Mouse (Mus musculus): ENCODE measurements around the gene Ptprn2. TPM values are rescaled to one million over a fixed set of nuclear protein-coding genes. Genes with fewer than 3 reads are reported as not detected.
A peak's percentile ranks its signal among the peaks of the same experiment; 100 is the strongest.
"Not testable (repeated sequence)": the region's sequence is repeated elsewhere in the genome, so short reads cannot be mapped to it uniquely, and the experiment has no call there.

Gene Ptprn2
- polyA plus RNA-seq, 1 experiment from 2014 or later: 0.08 TPM

- Histone ChIP-seq H3K27me3 (ENCODE audit: control insufficient read depth, insufficient read depth, low read length) (no peaks in the 10 kb centered on the region), H3K9me3 (ENCODE audit: control insufficient read depth, low read length) (no peaks in the 10 kb centered on the region), H3K4me3 (ENCODE audit: low read length) (no peak overlapping the region), H3K4me2 (replicated peaks; ENCODE audit: low read depth, low read length) (no peak overlapping the region), H3K4me1 (ENCODE audit: control insufficient read depth, insufficient read depth, low read length) (no peaks in the 10 kb centered on the region), H3K36me3 (ENCODE audit: control insufficient read depth, insufficient read depth, low read length) (no peaks in the 10 kb centered on the region), H3K27ac (ENCODE audit: low read depth, low read length) (no peak overlapping the region), H3K9ac (ENCODE audit: low read depth, low read length) (no peak overlapping the region)
- ATAC-seq (ENCODE audit: low FRiP score, low TSS enrichment): no peak
- WGBS: 74% methylated on average over 5 of the region's 5 CpGs
Observed at GRCm38 (mm10) chr12:116574102-116574501, 88.6 kb downstream of the Ptprn2 start.

- no peak overlapping the region for H3K9ac ChIP-seq (ENCODE audit: low read depth, low read length)
- H3K4me3 ChIP-seq (ENCODE audit: low read length): no peak overlapping the region
- H3K36me3 ChIP-seq (ENCODE audit: control insufficient read depth, insufficient read depth, low read length): no peaks in the 10 kb centered on the region
- H3K9me3 ChIP-seq (ENCODE audit: control insufficient read depth, low read length): no peaks in the 10 kb centered on the region
- 83% methylated on average over 5 of the region's 5 CpGs for WGBS
- no peaks in the 10 kb centered on the region for H3K4me1 ChIP-seq (ENCODE audit: control insufficient read depth, insufficient read depth, low read length)
- no peaks in the 10 kb centered on the region for H3K27me3 ChIP-seq (ENCODE audit: control insufficient read depth, insufficient read depth, low read length)
- ATAC-seq (ENCODE audit: low FRiP score, low TSS enrichment): no peak
- no peak overlapping the region for H3K27ac ChIP-seq (ENCODE audit: low read depth, low read length)
- H3K4me2 ChIP-seq (replicated peaks; ENCODE audit: low read depth, low read length): no peak overlapping the region
Observed at GRCm38 (mm10) chr12:116574720-116575119, 89.2 kb downstream of the Ptprn2 start.

- H3K4me3 ChIP-seq (ENCODE audit: low read length); H3K9ac ChIP-seq (ENCODE audit: low read depth, low read length); H3K4me1 ChIP-seq (ENCODE audit: control insufficient read depth, insufficient read depth, low read length); H3K4me2 ChIP-seq (replicated peaks; ENCODE audit: low read depth, low read length); H3K9me3 ChIP-seq (ENCODE audit: control insufficient read depth, low read length); H3K36me3 ChIP-seq (ENCODE audit: control insufficient read depth, insufficient read depth, low read length); H3K27me3 ChIP-seq (ENCODE audit: control insufficient read depth, insufficient read depth, low read length); ATAC-seq (ENCODE audit: low FRiP score, low TSS enrichment); H3K27ac ChIP-seq (ENCODE audit: low read depth, low read length): not testable (repeated sequence)
- 87% methylated on average over 1 of the region's 1 CpGs for WGBS
Observed at GRCm38 (mm10) chr12:116577917-116578316, 92.4 kb downstream of the Ptprn2 start.

- H3K9ac ChIP-seq (ENCODE audit: low read depth, low read length): no peak overlapping the region
- no peaks in the 10 kb centered on the region for H3K9me3 ChIP-seq (ENCODE audit: control insufficient read depth, low read length)
- H3K4me3 ChIP-seq (ENCODE audit: low read length): no peak overlapping the region
- no peak for ATAC-seq (ENCODE audit: low FRiP score, low TSS enrichment)
- 54% methylated on average over 8 of the region's 8 CpGs for WGBS
- no peak overlapping the region for H3K27ac ChIP-seq (ENCODE audit: low read depth, low read length)
- H3K27me3 ChIP-seq (ENCODE audit: control insufficient read depth, insufficient read depth, low read length): no peaks in the 10 kb centered on the region
- no peaks in the 10 kb centered on the region for H3K36me3 ChIP-seq (ENCODE audit: control insufficient read depth, insufficient read depth, low read length)
- no peak overlapping the region for H3K4me2 ChIP-seq (replicated peaks; ENCODE audit: low read depth, low read length)
- H3K4me1 ChIP-seq (ENCODE audit: control insufficient read depth, insufficient read depth, low read length): 0 out of 2 replicates have a peak, but pooled peaks cover 9% of the 10 kb centered on the region
Observed at GRCm38 (mm10) chr12:116580827-116581544, 95.5 kb downstream of the Ptprn2 start.

- no peaks in the 10 kb centered on the region for H3K36me3 ChIP-seq (ENCODE audit: control insufficient read depth, insufficient read depth, low read length)
- H3K9me3 ChIP-seq (ENCODE audit: control insufficient read depth, low read length): no peaks in the 10 kb centered on the region
- no peak overlapping the region for H3K9ac ChIP-seq (ENCODE audit: low read depth, low read length)
- no peak overlapping the region for H3K4me2 ChIP-seq (replicated peaks; ENCODE audit: low read depth, low read length)
- ATAC-seq (ENCODE audit: low FRiP score, low TSS enrichment): peak; percentile 93
- H3K27ac ChIP-seq (ENCODE audit: low read depth, low read length): no peak overlapping the region
- 0 out of 2 replicates have a peak, but pooled peaks cover 9% of the 10 kb centered on the region for H3K4me1 ChIP-seq (ENCODE audit: control insufficient read depth, insufficient read depth, low read length)
- H3K4me3 ChIP-seq (ENCODE audit: low read length): no peak overlapping the region
- H3K27me3 ChIP-seq (ENCODE audit: control insufficient read depth, insufficient read depth, low read length): no peaks in the 10 kb centered on the region
Observed at GRCm38 (mm10) chr12:116581864-116582263, 96.3 kb downstream of the Ptprn2 start.

GRCm38 (mm10) chr12:116582829-116583228 is 97.3 kb downstream of the Ptprn2 start:
- WGBS: 74% methylated on average over 4 of the region's 4 CpGs

GRCm38 (mm10) chr12:116585001-116585400 is 99.5 kb downstream of the Ptprn2 start:
- no peak overlapping the region for H3K27ac ChIP-seq (ENCODE audit: low read depth, low read length)
- H3K4me2 ChIP-seq (replicated peaks; ENCODE audit: low read depth, low read length): no peak overlapping the region
- no peak overlapping the region for H3K9ac ChIP-seq (ENCODE audit: low read depth, low read length)
- no peak for ATAC-seq (ENCODE audit: low FRiP score, low TSS enrichment)
- no peaks in the 10 kb centered on the region for H3K9me3 ChIP-seq (ENCODE audit: control insufficient read depth, low read length)
- 23% methylated on average over 5 of the region's 5 CpGs for WGBS
- no peak overlapping the region for H3K4me3 ChIP-seq (ENCODE audit: low read length)
- no peaks in the 10 kb centered on the region for H3K36me3 ChIP-seq (ENCODE audit: control insufficient read depth, insufficient read depth, low read length)
- 0 out of 2 replicates have a peak, but pooled peaks cover 9% of the 10 kb centered on the region for H3K4me1 ChIP-seq (ENCODE audit: control insufficient read depth, insufficient read depth, low read length)
- no peaks in the 10 kb centered on the region for H3K27me3 ChIP-seq (ENCODE audit: control insufficient read depth, insufficient read depth, low read length)

More at GRCm38 (mm10) chr12:116582829-116583228, 97.3 kb downstream of the Ptprn2 start:
- no peaks in the 10 kb centered on the region for H3K36me3 ChIP-seq (ENCODE audit: control insufficient read depth, insufficient read depth, low read length)
- H3K9me3 ChIP-seq (ENCODE audit: control insufficient read depth, low read length): no peaks in the 10 kb centered on the region
- no peak overlapping the region for H3K27ac ChIP-seq (ENCODE audit: low read depth, low read length)
- no peak overlapping the region for H3K4me3 ChIP-seq (ENCODE audit: low read length)
- no peak overlapping the region for H3K4me2 ChIP-seq (replicated peaks; ENCODE audit: low read depth, low read length)
- H3K9ac ChIP-seq (ENCODE audit: low read depth, low read length): no peak overlapping the region
- H3K4me1 ChIP-seq (ENCODE audit: control insufficient read depth, insufficient read depth, low read length): 0 out of 2 replicates have a peak, but pooled peaks cover 9% of the 10 kb centered on the region
- no peaks in the 10 kb centered on the region for H3K27me3 ChIP-seq (ENCODE audit: control insufficient read depth, insufficient read depth, low read length)
- ATAC-seq (ENCODE audit: low FRiP score, low TSS enrichment): no peak

GRCm38 (mm10) chr12:116586167-116586566 is 100.6 kb downstream of the Ptprn2 start:
- WGBS: 76% methylated on average over 2 of the region's 2 CpGs
- Histone ChIP-seq H3K36me3 (ENCODE audit: control insufficient read depth, insufficient read depth, low read length) (no peaks in the 10 kb centered on the region), H3K27me3 (ENCODE audit: control insufficient read depth, insufficient read depth, low read length) (no peaks in the 10 kb centered on the region), H3K4me2 (replicated peaks; ENCODE audit: low read depth, low read length) (no peak overlapping the region), H3K4me1 (ENCODE audit: control insufficient read depth, insufficient read depth, low read length) (0 out of 2 replicates have a peak, but pooled peaks cover 5% of the 10 kb centered on the region), H3K9ac (ENCODE audit: low read depth, low read length) (no peak overlapping the region), H3K9me3 (ENCODE audit: control insufficient read depth, low read length) (no peaks in the 10 kb centered on the region), H3K4me3 (ENCODE audit: low read length) (no peak overlapping the region), H3K27ac (ENCODE audit: low read depth, low read length) (no peak overlapping the region)
- no peak for ATAC-seq (ENCODE audit: low FRiP score, low TSS enrichment)

GRCm38 (mm10) chr12:116587548-116587947 is 102.0 kb downstream of the Ptprn2 start:
- Histone ChIP-seq H3K9me3 (ENCODE audit: control insufficient read depth, low read length) (no peaks in the 10 kb centered on the region), H3K4me3 (ENCODE audit: low read length) (no peak overlapping the region), H3K4me1 (ENCODE audit: control insufficient read depth, insufficient read depth, low read length) (no peaks in the 10 kb centered on the region), H3K36me3 (ENCODE audit: control insufficient read depth, insufficient read depth, low read length) (no peaks in the 10 kb centered on the region), H3K27ac (ENCODE audit: low read depth, low read length) (no peak overlapping the region), H3K9ac (ENCODE audit: low read depth, low read length) (no peak overlapping the region), H3K4me2 (replicated peaks; ENCODE audit: low read depth, low read length) (no peak overlapping the region), H3K27me3 (ENCODE audit: control insufficient read depth, insufficient read depth, low read length) (no peaks in the 10 kb centered on the region)
- ATAC-seq (ENCODE audit: low FRiP score, low TSS enrichment): no peak
- whole genome bisulfite sequencing: 75% methylated on average over 3 of the region's 3 CpGs
